Mouse (Mus musculus): Measurements from ENCODE around the gene Tnni2. TPM values are rescaled to one million over a fixed set of nuclear protein-coding genes. Genes with fewer than 3 reads are reported as not detected.

Tnni2 gene
- 2.8 to 8.6 TPM (median 4.6 TPM) in 4 replicates for total RNA-seq (2023; ENCODE audit: inconsistent age)

GRCm38 (mm10) chr7:142441585-142441984 is at the start of gene Tnni2:
Gene Tnni2 (plus strand): TSS chr7:142441808.

GRCm38 (mm10) chr7:142434137-142434865 is 7.3 kb upstream of the Tnni2 start, which contains the start of gene Syt8:
Gene Syt8 (plus strand): TSS chr7:142434850.

GRCm38 (mm10) chr7:142460636-142461077 is 19.0 kb downstream of the Tnni2 start, which contains the start of gene Lsp1:
Gene Lsp1 (plus strand): TSS chr7:142460809.

Other genes starting within 250 kb of the Tnni2 start
- not detected in 4 replicates for gene Krtap5-3, start 240.4 kb upstream of the Tnni2 start, total RNA-seq (2023; ENCODE audit: inconsistent age)
- not detected in 4 replicates for gene Gm7579, start 229.9 kb upstream of the Tnni2 start, total RNA-seq (2023; ENCODE audit: inconsistent age)
- gene Krtap5-5, start 211.8 kb upstream of the Tnni2 start, total RNA-seq (2023; ENCODE audit: inconsistent age): not detected in 4 replicates
- gene Gm40460, start 200.7 kb upstream of the Tnni2 start, total RNA-seq (2023; ENCODE audit: inconsistent age): not detected in 4 replicates
- not detected in 4 replicates for gene Gm2431, start 183.5 kb upstream of the Tnni2 start, total RNA-seq (2023; ENCODE audit: inconsistent age)
- gene Gm4559, start 167.4 kb upstream of the Tnni2 start, total RNA-seq (2023; ENCODE audit: inconsistent age): not detected in 4 replicates
- gene Krtap5-1, start 144.7 kb upstream of the Tnni2 start, total RNA-seq (2023; ENCODE audit: inconsistent age): not detected in 4 replicates
- gene Krtap5-4, start 138.3 kb upstream of the Tnni2 start, total RNA-seq (2023; ENCODE audit: inconsistent age): not detected in 4 replicates
- not detected in 4 replicates for gene Ifitm10, start 68.1 kb upstream of the Tnni2 start, total RNA-seq (2023; ENCODE audit: inconsistent age)
- 1.1 TPM in 1 of 4 replicates, not detected in the others for gene Gm49369, start 59.1 kb upstream of the Tnni2 start, total RNA-seq (2023; ENCODE audit: inconsistent age)
- 73.4 to 77.8 TPM (median 75.5 TPM) in 4 replicates for gene Ctsd, start 53.8 kb upstream of the Tnni2 start, total RNA-seq (2023; ENCODE audit: inconsistent age)
- not detected in 4 replicates for gene Syt8, start 7.0 kb upstream of the Tnni2 start, total RNA-seq (2023; ENCODE audit: inconsistent age)
- 819 to 878 TPM (median 864 TPM) in 4 replicates for gene Lsp1, start 19.0 kb downstream of the Tnni2 start, total RNA-seq (2023; ENCODE audit: inconsistent age)
- gene Tnnt3, start 57.0 kb downstream of the Tnni2 start, total RNA-seq (2023; ENCODE audit: inconsistent age): 27.0 to 41.7 TPM (median 32.3 TPM) in 4 replicates
- 13.5 to 17.6 TPM (median 15.9 TPM) in 4 replicates for gene Mrpl23, start 90.9 kb downstream of the Tnni2 start, total RNA-seq (2023; ENCODE audit: inconsistent age)
- not detected in 4 replicates for gene Igf2, start 225.0 kb downstream of the Tnni2 start, total RNA-seq (2023; ENCODE audit: inconsistent age)
- gene Gm49394, start 228.1 kb downstream of the Tnni2 start, total RNA-seq (2023; ENCODE audit: inconsistent age): not detected in 4 replicates